Mouse (Mus musculus) layer of hippocampus, adult 11-12 months (tissue): ENCODE results near the gene Mfsd6.
"Not testable (repeated sequence)": the region's sequence is repeated elsewhere in the genome, so short reads cannot be mapped to it uniquely, and the experiment has no call there.

Experiments
- DNase-seq: peaks from one replicate; pipeline ENCODE4 v3.0.0; 2022; ENCODE audit warnings: low spot score

Gene Mfsd6

DNA sequence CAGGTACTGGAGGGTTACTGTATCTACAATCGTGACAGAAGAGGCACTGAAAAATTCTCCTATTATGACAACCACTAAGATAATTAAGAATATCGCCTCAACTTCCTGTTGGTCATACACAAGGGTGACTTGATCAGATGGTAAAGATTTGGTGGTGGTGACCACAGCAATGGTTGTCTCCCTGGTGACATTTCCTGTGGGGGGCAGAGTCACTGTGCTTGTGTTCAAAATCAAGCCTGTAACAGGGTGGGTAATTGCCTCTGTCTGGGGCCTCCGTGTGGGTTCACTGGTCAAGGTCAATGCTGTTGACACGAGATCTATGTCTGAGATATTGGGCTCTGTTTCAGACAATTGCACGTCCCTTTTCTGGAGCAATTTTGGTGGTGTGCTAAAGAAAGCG is 18.5 kb downstream of the Mfsd6 start:
- DNase-seq: no peak

DNA sequence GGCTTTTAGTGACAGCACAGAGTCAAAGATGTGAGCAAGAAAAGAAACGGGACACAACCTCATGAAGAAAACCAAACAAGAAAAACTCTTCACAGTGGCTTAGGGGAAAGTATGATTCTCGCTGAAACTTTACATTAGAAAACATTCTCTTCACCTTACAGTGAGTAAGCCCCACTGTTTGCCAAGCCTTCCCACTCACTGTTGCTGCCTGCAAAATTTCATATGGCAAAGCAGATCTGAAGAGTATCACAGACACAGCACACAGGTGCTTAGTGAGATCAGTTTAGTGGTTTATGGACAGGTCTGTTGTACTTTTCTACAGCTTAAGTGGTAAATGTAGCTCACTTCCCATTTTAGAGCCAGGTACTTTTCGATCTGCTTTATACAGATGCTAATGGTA is 20.2 kb downstream of the Mfsd6 start:
- DNase-seq: no peak

DNA sequence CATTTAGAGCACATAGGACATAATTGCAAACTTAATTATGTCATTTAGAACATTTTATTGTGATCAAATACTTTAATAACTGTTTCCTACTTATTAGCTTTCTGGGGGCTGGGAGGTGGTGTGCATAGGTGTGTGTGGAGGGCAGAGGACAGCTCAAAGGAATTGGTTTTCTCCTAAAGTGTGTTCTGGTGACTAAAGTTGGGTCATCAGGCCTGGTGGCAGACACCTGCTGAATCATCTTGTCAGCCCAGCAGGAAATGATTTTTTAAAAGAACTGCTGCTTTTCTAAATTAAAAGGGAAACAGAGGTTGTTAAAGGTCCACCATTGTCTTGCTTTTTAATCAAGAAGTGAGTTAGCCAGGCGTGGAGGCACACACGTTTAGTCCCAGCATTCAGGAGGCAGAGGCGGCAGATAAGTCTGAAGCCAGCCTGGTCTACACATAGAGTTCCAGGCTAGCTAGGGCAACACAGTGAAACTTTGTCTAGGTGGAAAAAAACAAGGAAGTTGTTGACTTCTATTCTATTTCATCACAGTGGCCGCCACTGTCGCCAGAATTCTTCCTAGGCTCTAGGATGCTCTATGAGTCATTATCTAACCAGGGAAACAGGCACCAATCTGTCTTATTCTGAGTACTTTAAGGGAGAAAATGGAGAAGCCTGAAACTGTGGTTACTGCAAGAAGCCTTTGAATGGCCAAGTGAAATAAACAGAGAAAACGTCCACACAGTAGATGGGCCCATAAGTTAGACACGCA is 24.3 kb downstream of the Mfsd6 start:
- DNase-seq: no peak

DNA sequence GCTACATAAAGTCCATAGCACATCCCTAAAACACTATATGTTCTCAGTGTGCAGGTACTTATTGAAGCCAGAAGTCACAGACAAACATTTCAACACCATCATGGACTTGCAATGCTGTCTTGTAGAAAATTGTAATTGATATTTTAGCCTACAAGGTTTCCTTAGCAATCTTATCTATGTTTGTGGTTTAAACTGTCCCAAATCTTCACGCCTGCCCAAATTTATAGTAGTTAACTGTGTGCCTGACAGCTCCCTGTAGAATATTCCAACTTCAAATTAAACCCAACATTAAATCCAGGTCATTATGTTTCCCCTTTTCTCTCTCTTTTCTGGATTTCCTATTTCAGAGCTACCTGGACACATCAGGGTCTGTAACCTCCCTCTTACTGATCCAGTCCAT is 25.3 kb downstream of the Mfsd6 start:
- no peak for DNase-seq

DNA sequence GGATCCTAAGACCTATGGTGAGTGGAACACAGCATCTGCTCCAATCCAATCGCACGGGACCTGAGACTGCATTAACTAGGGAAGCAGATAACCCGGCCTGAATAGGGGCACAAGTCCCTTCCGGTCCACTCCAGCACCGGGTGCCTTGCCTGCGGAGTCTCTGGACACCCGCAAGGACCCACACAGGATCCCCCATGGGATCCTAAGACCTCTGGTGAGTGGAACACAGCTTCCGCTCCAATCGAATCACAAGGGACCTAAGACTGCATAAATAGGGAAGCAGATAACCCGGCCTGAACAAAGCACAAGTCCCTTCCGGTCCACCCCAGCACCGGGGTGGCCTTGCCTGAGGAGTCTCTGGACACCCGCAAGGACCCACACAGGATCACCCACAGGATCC is 32.8 kb downstream of the Mfsd6 start:
- not testable (repeated sequence) for DNase-seq

DNA sequence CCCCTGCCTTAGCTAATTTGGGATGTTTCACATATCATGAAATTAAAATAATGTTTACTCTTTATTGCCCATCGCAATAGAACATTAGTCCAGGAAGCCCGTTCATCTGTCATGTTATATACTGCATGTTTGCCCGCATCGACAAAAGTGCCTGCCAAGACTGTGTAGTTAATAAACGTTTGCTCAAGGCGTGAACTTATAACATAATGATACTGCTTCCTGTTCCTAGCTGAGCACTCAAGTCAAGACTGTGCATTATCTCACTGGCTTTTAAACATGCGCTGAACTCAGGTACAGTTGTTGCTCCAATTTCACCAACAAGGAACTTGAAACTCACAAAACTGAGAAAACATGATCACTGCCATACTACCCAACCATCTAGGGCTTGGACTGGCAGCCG is 39.6 kb downstream of the Mfsd6 start:
- DNase-seq: no peak

DNA sequence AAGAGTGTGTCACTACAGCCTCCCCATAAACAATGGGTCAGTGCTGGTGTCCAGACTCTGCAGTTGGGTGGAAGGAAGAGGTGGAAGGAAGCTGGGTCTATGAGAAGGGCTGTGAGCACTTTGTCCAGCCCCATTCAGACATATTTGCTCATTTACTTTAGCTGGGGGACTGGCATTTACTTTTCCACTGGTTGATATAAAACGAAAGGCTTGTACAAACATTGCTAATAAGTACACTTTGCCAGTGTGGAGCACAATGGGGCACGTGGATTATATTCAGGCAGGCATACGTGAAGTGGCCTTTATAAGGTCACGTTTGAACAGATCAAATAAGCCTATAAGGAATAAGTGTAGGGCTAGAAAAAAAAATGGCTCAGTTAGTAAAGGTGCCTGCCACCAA is 43.7 kb downstream of the Mfsd6 start:
- DNase-seq: no peak

DNA sequence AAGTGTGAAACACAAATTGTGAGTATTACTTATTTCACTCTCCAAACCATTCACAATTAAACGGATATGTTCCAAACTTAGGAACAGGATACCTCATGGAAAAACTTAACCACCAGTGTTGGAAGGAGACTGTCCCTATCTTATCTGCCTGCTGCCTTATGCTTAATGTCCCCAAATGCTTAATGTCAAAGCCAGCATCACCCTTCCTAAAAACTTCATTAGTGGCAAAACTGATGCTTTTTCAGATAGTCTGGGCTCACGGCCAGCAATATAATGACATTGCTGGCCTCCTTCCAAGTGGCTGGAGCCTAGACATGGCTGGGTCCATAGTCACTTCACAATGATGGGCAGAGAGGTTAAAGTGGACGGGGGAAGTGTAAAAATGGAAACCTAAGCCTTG is 50.6 kb downstream of the Mfsd6 start:
- no peak for DNase-seq

DNA sequence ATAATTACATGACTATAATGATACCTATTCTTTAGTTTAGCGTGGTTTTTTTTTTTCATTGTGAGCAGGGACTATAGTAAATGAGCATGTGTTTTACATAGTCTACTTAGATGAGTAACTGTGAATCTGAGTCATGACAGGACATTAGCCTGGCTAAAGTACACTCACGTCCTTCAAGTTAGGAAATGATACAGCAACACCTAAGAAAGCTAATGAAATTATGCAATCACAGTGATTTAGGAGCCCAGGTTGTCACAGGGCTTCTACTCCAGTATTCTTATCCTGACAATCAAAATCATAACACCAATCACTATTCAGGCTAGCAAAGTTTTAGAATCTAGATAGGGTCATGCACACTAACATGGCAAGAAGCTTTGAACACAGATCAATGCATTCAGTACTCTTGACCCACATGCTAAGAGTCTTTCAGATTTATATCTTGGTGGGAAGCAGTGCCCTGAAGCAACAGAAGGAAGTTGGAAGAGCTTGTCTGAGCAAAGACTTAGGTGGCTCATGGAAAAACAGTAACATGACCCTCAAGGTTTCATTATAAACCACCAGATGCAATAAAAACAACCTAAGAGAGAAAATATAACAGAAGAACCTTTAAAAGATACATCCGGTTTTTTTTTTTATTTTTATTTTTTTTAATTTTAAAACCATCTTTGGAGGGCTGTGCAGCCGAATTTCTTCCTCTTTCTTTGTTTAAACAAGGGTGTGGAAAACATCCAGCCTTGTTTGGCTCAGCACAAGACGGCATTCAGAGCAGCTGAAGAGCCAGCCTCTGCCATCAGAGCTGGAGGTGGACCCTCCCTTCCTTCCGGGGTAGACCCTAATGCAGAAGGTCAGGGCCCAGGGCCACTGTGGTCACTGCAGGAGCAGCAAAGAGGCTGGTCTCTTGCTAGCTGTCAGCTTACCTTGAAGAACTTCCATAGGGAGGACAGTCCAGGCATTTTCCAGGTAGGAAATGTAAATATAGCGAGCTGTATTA is 51.4 kb downstream of the Mfsd6 start:
- DNase-seq: no peak

DNA sequence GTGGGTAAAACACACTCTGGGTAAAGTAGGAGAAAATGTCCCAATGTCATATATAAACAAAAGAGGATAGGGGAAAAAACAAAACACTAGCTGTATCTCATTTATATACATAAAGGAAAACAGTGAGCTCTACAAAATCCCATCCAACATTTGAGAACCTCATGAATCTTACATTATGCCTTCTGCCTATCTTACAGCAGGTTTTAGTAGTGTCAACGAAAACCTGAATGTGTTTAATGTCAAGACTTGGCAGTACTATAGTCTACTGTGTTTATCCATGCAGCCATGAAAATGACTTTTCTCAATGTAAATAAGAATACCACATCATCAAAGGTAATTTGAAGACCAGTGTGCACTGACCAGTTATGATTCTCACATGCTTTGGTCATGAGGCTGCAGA is 57.3 kb downstream of the Mfsd6 start:
- DNase-seq: no peak

DNA sequence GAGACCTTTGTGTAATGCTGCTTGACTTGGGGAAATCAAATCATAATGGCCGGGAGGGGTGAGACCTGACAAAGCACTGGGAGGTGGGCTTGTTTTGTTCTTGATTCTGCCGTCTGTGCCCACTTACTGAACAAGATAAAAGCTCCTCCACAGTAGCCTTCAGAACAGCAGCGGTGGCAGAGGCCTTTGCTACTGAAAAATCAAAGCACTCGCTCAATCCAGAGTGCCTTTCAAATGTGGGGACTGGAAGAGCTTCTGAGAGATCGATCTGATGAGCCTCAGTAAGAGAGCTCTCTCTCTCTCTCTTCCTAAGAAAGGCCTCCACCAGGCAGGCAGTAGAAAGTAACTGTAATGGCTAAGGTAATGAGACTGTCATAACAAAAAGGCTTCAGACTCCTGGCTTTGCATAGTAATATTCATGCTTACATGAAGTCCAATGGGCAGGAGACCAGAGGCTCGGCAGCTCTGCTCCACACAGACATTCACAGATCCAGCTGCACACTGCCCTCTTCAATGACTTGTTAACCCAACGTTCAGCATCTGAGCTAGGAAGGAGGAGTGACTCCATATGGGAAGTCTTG is 58.4 kb downstream of the Mfsd6 start:
- DNase-seq: no peak

DNA sequence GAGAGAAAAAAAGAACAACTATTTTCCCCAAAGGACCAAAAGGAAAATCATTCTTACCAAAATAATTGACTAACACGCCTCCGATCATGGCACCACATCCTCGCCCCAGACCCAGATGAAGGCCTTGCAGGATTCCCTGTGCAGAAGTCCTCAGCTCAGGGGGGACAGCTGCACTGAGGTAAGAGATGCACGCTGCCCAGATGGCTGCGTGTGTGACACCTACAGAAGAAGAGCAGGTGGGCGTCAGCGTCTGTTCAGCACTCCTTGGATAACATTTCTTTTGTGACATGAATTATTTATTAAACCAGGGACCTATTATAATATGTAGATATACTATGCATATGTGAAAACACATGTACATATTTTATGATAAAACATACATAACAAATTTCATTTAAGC is 64.0 kb downstream of the Mfsd6 start:
- peak; percentile 66 for DNase-seq

DNA sequence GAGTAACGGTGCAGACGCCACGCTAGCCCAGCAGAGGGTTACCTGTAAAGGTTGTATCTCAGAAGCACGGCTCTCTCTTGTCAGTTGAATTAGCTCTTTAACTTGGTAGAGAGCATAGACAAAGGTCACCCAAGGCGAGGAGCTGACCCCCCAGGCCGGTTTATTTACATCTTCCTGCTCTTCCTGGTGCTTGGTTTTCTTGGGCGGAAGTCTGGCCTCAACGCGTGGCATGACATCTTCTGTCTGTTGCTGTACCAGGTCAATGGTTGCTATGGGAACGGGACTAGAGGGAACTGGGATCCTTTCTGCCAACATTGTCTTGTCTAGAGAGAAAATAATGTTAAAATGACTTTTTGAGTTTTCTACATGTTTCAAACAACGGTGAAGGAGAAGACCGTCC is 66.5 kb downstream of the Mfsd6 start:
- DNase-seq: no peak

DNA sequence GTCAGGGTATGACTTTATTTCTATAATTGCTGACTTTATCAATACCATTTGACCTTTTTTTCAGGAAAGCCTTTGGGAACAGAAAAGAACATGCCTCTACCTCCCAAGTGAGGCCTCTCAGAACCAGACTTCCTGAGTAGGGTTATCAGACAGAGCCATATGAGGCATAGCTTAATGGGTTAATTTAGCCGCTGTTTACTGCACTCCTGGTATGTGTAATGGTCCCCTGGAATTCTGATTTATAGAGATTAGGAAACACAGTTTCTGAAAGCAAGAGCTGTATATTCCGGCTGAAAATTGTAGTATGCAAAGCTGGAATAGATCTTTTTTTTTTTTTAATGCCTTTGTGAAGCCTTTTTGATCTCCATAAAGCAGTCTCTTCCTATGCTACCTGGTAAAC is 67.0 kb downstream of the Mfsd6 start:
- no peak for DNase-seq

DNA sequence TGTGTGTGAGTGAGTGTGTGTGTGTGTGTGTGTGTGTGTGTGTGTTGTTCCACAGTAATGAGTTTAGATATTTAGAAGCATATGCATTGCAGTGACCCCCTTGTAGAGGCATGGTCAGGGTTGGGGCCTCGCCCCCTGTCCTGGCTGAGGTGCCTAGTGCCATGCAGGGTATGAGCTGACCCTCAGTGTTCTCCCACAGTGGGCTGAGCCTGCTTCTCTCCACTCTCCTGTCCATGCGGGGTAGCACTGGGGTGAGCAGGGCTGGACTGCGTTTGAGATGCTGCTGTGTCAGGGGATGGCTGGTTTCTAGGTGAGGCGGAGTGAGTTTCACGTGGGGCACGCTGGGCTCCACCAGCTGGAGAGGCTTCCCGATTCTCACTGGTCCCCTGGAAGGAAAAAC is 69.1 kb downstream of the Mfsd6 start:
- no peak for DNase-seq

DNA sequence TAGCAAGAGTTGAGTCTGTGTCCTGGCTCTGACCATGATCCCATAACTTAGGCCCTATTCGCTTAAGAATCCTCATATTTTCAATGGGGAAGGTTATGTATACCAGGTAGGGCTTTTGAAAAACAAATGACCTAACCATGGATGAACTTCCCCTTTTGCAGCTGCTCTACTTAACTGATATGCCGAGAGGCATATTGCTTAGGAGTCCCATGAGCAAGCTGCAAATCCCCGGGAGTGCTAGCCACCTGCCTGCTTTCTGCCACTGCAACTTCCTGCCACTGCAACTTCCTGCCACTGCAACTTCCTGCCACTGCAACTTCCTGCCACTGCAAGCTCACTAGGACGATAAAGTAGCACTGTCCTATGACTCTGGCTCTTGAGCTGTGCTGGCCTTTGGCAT is 72.1 kb downstream of the Mfsd6 start:
- no peak for DNase-seq

DNA sequence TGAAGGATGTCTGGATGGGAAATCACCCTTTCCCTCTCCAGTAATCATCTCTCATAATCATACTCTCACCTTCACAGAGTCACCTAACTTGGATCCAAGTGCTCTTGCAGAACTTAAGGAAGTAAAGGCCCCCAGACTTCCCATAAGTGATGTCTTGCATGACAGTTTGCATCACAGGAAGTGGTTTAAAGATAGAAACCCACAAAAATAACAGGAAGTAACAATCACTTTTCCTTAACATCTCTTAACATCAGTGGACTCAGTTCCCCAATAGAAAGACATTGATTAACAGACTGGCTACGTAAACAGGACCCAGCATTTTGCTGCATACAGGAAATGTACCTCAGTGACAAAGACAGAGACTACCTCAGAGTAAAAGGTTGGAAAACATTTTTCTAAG is 73.9 kb downstream of the Mfsd6 start:
- no peak for DNase-seq

DNA sequence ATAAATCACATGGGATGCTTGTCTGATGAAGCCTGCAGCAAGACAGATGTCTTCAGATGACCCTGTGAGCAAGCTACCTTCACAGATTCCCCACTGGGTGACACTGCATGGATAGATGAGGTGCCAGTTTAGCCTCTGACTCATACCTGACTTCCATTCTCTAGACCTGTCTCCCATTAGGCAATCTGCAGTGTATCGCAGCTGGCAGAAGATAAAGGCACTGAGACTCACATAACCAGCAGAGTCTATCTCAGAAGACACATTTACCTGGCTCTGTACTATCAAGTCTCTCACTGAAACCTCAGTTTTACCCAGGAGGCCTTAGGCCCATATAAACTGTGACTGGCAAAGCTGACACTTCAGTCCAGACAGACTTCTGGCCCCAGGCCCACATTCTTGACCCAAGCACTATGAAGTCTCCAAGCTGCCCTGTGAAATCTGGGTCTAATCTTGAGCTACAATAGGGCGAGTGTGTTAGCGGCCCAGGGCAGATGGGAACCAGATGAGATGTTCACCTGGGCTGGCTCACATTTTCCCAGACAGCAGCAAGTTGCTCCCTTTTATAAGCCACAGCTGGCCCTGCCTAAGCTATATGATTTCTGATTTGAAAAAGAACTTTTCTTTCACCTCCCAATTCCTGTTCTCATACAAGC is 74.5 kb downstream of the Mfsd6 start:
- no peak for DNase-seq

DNA sequence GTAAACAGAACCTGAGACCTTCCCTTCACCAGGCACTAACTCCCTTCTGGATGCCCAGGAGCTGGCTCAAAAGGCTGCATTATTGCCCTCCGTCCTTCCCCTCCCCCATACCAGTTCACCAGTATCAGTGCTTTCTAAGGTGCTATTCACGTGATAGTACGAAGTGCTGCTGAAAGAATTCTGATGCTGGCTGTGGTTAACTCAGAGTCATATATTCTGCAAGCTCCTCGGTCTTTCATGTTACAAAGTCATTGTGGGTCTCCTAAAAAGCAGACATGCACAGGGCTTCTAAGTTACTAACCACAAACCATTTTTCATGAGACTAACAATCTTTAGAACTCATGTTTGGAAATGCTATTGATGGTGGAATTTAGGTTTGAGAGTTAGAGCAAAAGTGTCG is 77.2 kb downstream of the Mfsd6 start:
- no peak for DNase-seq

DNA sequence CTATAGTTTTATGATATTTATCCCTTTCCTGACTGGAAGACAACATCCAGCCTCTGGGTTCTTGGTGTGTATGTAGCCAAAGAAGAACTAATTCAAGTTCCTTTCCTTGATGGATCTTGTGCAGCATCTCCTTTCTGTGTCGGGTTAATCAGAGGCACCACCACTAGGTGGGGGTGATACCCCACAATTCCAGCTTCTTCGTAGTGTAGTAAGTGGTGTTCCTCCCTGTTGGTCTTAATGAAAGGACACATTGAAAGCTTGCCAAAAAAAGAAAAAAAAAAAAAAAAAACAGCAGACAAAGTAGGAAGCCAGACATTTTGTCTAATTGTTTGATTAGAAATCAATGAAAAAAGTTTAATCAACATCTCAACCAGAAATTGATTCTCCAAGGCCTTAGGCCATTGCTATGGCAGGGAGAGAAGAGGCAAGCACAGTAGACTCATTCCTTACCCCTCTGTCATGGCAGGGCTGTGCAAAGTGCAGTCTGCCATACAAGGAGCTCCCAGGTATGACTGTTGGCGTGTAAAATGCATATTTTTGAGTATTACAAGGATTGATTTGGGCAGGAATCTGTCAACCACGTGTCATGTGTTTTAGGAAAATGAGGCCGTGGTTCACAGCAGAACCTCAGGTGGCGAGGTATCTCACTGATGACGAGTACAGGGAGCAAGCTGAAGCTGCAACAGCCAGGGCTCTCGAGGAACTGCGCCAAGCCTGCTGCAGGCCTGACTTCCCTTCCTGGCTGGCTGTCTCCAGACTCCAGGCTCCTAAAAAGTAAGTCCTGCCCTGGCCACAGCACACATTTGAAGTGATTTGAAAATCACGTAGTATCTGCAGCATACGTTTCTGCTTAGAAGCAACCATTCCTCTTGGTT is 78.9 kb downstream of the Mfsd6 start:
- DNase-seq: peak; percentile 91

DNA sequence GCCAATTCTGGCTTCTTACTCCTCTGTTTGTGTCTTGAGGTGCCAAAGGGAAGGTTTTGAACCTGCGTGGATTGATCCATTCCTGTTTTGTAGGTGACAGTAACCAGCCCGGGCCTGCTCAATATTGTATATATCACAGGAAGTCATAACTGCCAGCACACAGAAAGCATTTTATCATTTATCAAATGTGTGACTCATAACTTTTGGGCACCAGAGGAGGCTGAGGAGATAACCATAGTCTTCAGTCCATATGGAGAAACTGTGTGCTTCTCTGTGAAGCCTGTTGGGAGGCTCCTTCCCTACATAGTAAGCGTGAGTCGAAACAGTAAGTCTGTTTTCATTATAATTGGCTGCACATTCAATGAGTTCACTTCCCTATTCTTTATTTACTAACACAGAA is 86.5 kb downstream of the Mfsd6 start:
- no peak for DNase-seq
